Mouse (Mus musculus): ENCODE data around the gene 1110065P20Rik. TPM values are rescaled to one million over a fixed set of nuclear protein-coding genes. Genes with fewer than 3 reads are reported as not detected.
A peak's percentile ranks its signal among the peaks of the same experiment; 100 is the strongest.

Gene 1110065P20Rik
- polyA plus RNA-seq, 1 experiment = 37.8 TPM

DNA sequence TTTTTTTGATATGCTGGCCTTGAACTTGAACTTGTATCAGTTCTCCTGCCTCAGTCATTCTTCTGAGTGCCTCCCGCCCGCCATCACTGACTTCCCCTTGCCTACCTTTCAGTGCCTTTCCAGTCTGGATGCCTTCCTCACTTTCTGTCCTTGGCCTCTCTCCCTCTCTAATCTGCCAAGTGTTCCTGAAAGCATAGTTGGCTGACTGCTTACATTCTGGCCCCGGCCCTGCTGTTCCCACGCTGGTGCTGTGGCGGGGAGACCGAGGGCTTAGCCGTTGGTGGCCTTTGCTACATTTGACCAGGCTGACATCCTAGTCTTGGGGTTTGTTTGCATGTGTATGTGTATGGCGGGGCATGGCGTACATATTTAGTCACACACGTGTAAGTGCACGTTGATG, 35.1 kb downstream of the 1110065P20Rik start:
- Histone ChIP-seq H3K4me1 (ENCODE audit: control insufficient read depth, insufficient read depth, low read length) (no peaks in the 10 kb centered on the region), H3K4me3 (replicated peaks; ENCODE audit: extremely low read depth, low read depth, low read length) (no peak overlapping the region)
- DNase-seq = no peak
- 81% methylated on average over 11 of the region's 11 CpGs for WGBS
- TF ChIP-seq CTCF (IDR thresholded peaks at IDR 0.05; ENCODE audit: insufficient read depth, low read length) = no peak
- TF ChIP-seq POLR2A (IDR thresholded peaks at IDR 0.05; ENCODE audit: borderline replicate concordance, extremely low read depth, low read depth, low read length) = no peak

DNA sequence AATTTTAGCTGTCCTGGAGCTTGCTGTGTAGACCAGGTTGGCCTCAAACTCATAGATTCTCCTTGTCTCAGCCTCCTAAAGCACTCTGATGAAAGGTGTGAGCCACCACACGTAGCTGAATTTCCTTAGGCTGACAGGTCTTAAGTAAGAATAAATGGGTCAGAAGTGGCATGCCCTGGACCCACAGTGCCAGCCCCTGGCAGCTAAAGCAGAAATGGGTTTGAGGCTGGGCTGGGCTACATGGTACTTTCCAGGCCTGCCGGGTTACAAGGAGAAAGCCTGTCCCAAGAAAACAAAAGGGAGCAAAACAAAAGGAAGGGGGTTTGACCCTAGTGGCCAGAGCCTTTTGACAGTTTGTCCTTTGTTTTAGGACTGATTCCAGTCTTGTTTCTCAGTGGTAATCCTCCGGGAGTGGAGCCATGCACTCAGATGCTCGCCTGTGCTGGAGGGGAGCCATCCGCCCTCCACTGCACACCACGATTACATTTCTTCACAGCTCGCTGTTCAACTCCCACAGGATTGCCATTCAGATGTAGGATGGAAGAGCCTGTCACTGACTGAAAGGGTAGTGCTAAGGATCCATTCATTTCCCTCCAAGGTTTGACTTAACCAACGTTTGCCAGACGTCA, 39.5 kb downstream of the 1110065P20Rik start:
- Histone ChIP-seq H3K4me3 (replicated peaks; ENCODE audit: extremely low read depth, low read depth, low read length) (no peak overlapping the region), H3K4me1 (ENCODE audit: control insufficient read depth, insufficient read depth, low read length) (peaks cover 9% of the 10 kb centered on the region; the same call in 1 of the 2 replicates)
- WGBS = 69% methylated on average over 9 of the region's 9 CpGs
- DNase-seq = no peak
- TF ChIP-seq CTCF (IDR thresholded peaks at IDR 0.05; ENCODE audit: insufficient read depth, low read length) (no peak), POLR2A (IDR thresholded peaks at IDR 0.05; ENCODE audit: borderline replicate concordance, extremely low read depth, low read depth, low read length) (no peak)

DNA sequence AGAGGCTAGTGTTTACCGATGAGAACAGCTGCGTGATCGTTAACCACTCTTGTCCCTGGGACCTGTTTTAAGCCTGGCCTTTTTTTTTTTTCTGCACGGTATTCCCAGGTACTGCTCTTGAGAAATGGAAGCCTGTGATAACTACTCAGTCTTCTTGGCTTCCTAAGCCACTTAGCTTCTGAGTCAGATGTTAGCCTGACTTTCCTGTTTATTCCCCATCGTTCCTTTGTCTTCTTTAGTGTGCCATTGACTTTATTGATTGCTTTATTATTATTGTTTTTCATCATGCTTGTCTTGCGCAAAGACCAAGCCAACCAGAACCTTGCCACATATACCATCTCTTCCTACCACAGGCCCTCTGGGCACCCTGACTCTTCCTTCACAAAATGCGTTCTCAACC, 40.9 kb downstream of the 1110065P20Rik start:
- WGBS = 66% methylated on average over 7 of the region's 7 CpGs

DNA sequence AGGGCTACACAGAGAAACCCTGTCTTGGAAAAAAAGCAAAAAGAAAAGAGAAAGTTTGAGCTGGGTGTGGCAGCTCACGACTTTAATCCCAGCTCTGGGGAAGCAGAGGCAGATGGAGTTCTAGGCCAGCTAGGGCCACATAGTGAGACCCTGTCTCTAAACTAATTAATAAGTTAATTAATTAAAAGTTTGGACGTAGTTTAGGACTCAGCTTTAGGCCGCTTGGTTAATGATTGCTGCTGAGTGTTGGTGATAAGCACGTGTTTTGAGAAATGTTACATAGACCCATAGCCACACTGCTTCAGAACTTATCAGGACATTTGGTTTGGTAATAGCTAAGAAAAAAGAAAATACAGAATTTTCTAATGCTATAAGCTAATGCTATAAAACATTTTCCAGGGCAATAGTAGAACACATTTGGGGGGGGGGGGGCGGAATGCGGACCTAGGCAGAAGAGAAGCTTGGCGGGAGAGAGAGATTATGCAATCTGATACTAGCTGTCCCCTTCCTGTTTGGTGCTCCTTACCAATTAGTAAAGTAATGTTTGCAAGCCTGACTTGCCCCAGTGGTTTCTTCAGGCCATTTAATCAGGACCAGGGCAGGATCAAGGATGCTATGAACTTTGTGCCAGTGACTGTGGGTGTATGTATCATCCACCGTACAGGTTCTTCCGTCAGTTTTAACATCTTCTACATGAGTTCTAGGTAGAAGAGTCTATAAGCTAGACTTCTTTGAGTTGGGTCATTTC, 41.7 kb downstream of the 1110065P20Rik start:
- no peak for TF ChIP-seq POLR2A (IDR thresholded peaks at IDR 0.05; ENCODE audit: borderline replicate concordance, extremely low read depth, low read depth, low read length)
- TF ChIP-seq CTCF (IDR thresholded peaks at IDR 0.05; ENCODE audit: insufficient read depth, low read length) = no peak
- H3K4me1 ChIP-seq (ENCODE audit: control insufficient read depth, insufficient read depth, low read length) = peaks cover 9% of the 10 kb centered on the region; the same call in 1 of the 2 replicates
- 64% methylated on average over 9 of the region's 9 CpGs for WGBS
- H3K4me3 ChIP-seq (replicated peaks; ENCODE audit: extremely low read depth, low read depth, low read length) = no peak overlapping the region
- DNase-seq = no peak

More for the DNA sequence above, 40.9 kb downstream of the 1110065P20Rik start:
- no peak for TF ChIP-seq CTCF (IDR thresholded peaks at IDR 0.05; ENCODE audit: insufficient read depth, low read length)
- TF ChIP-seq POLR2A (IDR thresholded peaks at IDR 0.05; ENCODE audit: borderline replicate concordance, extremely low read depth, low read depth, low read length) = no peak
- Histone ChIP-seq H3K4me3 (replicated peaks; ENCODE audit: extremely low read depth, low read depth, low read length) (no peak overlapping the region), H3K4me1 (ENCODE audit: control insufficient read depth, insufficient read depth, low read length) (peaks cover 9% of the 10 kb centered on the region; the same call in 1 of the 2 replicates)
- DNase-seq = no peak

DNA sequence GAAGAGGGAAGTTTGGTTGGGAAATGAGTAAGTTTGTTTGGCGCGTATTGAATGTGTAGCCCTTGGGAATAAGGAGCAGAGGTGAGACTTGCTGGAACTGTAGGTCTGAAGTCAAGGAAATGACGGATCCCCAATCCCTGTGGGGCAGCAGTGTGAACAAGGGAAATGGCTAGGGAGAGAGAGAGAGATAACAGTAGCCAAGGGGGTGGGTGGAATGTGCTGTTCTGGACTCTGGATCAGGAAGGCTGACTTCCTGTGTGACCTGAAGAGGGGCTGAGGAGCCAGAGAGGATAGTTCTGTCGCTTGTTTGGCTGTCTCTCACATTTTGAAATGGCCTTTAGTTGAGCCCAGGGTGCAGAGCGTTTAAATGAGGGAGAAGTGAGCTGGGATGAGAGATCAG, 42.5 kb downstream of the 1110065P20Rik start:
- WGBS = 40% methylated on average over 5 of the region's 5 CpGs
- Histone ChIP-seq H3K4me1 (ENCODE audit: control insufficient read depth, insufficient read depth, low read length) (peaks cover 11% of the 10 kb centered on the region; the same call in 1 of the 2 replicates), H3K4me3 (replicated peaks; ENCODE audit: extremely low read depth, low read depth, low read length) (no peak overlapping the region)
- TF ChIP-seq POLR2A (IDR thresholded peaks at IDR 0.05; ENCODE audit: borderline replicate concordance, extremely low read depth, low read depth, low read length) = no peak
- no peak for TF ChIP-seq CTCF (IDR thresholded peaks at IDR 0.05; ENCODE audit: insufficient read depth, low read length)
- no peak for DNase-seq

DNA sequence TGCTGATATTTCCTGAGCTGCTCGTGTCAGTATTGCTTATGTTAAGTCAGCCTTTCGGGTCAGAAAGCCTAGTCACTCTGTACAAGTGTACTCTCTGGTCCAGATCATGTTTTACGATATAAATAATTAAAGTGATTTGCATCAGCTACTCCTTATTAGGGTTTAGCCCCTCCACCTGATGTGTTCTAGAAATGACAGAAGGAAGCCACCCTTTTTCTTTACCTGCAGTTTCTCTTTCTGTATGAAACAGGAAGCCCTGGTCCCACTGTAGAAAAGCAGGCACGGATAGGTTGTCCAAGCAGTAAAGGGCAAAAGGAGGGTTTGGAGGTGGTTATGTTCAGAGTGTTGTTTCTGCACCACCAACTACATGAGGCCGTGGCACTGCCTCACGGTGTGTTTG, 47.6 kb downstream of the 1110065P20Rik start:
- no peak for DNase-seq
- TF ChIP-seq POLR2A (IDR thresholded peaks at IDR 0.05; ENCODE audit: borderline replicate concordance, extremely low read depth, low read depth, low read length) (no peak), CTCF (IDR thresholded peaks at IDR 0.05; ENCODE audit: insufficient read depth, low read length) (no peak)
- Histone ChIP-seq H3K4me3 (replicated peaks; ENCODE audit: extremely low read depth, low read depth, low read length) (no peak overlapping the region), H3K4me1 (ENCODE audit: control insufficient read depth, insufficient read depth, low read length) (peaks cover 5% of the 10 kb centered on the region; the same call in 1 of the 2 replicates)
- 64% methylated on average over 6 of the region's 6 CpGs for WGBS

DNA sequence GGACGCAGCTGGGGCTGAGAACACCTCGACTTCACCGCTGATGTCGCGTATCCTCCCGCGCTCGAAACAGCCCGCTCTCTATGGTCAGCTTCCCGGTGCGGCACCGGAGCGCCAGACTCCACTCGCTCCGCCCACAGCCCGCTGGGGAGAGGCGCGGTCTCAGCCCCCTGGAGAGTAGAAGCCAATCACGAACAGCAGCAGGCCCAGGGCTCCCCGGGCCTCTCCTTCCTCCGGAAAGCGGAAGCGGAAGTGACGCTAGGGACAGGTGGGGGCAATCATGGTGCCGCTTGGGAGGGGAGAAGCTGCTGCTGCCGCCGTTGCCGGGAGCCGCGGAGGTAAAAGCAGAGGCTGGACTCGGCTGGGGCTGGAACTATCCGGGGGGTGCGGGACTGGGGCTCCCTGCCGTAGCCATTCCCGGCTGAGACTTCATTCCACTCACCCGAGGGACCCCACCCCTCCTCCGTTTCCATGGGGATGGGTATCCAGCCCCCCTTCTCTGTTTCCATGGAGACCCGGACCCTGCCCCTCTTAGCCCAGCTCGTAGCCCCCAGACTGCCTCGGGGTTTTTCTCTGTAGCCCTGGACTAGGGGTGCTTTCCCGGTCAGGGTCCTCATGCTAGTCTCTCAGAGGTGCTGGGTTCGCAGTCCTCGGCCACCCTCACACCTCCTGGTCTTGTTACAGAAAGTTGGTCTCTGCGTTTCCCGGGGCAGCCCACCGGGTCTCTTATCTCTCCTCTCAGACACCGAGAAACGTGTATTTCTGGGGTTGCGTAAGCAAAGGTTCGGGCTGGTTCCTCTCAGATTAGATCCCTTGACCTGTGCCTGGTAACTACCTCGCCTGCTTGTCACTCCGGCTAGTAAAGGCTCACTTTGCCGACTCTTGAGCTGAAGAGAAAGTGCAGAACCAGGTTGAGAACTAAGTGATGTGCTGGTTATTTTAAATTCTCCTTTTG, 48.4 kb downstream of the 1110065P20Rik start:
- H3K4me3 ChIP-seq (replicated peaks; ENCODE audit: extremely low read depth, low read depth, low read length) = peak overlapping the region; percentile 83
- WGBS = under 1% methylated on average over 53 of the region's 53 CpGs
- peak; percentile 95 for DNase-seq
- 0 out of 2 replicates have a peak, but pooled peaks cover 5% of the 10 kb centered on the region for H3K4me1 ChIP-seq (ENCODE audit: control insufficient read depth, insufficient read depth, low read length)
- TF ChIP-seq POLR2A (IDR thresholded peaks at IDR 0.05; ENCODE audit: borderline replicate concordance, extremely low read depth, low read depth, low read length) = peak; percentile 69; the same call in 1 of the 2 replicates
- no peak for TF ChIP-seq CTCF (IDR thresholded peaks at IDR 0.05; ENCODE audit: insufficient read depth, low read length)

DNA sequence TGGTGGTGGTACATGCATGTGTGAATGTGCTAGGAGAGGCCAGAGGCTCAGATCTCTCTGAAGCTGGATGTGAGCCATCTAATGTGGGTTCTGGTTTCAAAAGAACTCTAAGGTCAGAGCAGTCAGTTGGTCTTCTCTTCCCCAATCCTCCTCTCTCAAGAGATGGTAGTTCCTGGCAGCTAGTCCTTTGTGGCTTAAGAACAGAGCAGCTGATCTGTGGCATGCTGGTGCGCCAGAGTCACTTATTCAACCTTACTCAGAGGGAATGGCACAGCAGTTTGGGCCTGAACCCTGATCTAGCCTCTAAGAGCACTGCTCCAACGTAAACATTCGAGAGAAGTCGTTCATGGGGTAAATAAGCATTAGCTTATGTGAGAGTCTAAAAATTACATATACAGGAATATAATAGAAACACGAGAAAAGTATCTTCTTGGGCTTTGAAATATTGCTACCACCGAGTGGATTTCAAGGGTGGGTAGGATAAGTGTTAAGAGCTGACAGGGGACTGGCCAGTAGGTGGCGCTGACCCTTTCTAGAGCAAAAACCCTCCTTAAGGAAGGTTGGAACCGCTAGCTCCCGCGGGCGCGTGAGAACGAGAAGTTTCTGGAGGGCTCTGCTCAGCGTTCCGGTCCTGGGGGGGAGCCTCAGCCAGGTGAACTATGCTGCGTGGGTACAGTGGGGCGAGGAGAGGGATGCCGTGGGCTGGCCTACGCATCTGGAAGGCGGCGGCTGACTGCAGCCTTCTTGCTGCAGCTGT, 49.3 kb downstream of the 1110065P20Rik start, which contains the start of gene Mtf1:
Gene Mtf1, plus strand, starts transcription at position 553 of the 757 bp plus-strand sequence.
- H3K4me1 ChIP-seq (ENCODE audit: control insufficient read depth, insufficient read depth, low read length) = 0 out of 2 replicates have a peak, but pooled peaks cover 5% of the 10 kb centered on the region
- WGBS = 3% methylated on average over 21 of the region's 21 CpGs
- TF ChIP-seq POLR2A (IDR thresholded peaks at IDR 0.05; ENCODE audit: borderline replicate concordance, extremely low read depth, low read depth, low read length) = no peak
- peak; percentile 72 for TF ChIP-seq CTCF (IDR thresholded peaks at IDR 0.05; ENCODE audit: insufficient read depth, low read length)
- H3K4me3 ChIP-seq (replicated peaks; ENCODE audit: extremely low read depth, low read depth, low read length) = peak within 1 kb of the TSS; percentile 83
- DNase-seq = peak; percentile 77

Other genes starting within 250 kb of the 1110065P20Rik start
- gene 3100002H09Rik, start 240.4 kb downstream of the 1110065P20Rik start, polyA plus RNA-seq (2012; rRNA removed) = not detected in 2 replicates
- gene Pou3f1, start 194.4 kb downstream of the 1110065P20Rik start, polyA plus RNA-seq (2012; rRNA removed) = 0.16 and 0.22 TPM in 2 replicates
- 4.4 and 7.2 TPM in 2 replicates for gene Utp11, start 157.6 kb downstream of the 1110065P20Rik start, polyA plus RNA-seq (2012; rRNA removed)
- 15.1 and 36.7 TPM in 2 replicates for gene Fhl3, start 150.5 kb downstream of the 1110065P20Rik start, polyA plus RNA-seq (2012; rRNA removed)
- 8.1 and 11.5 TPM in 2 replicates for gene Sf3a3, start 136.4 kb downstream of the 1110065P20Rik start, polyA plus RNA-seq (2012; rRNA removed)
- gene Inpp5b, start 109.3 kb downstream of the 1110065P20Rik start, polyA plus RNA-seq (2012; rRNA removed) = 62.1 and 93.3 TPM in 2 replicates
- gene Mtf1, start 49.1 kb downstream of the 1110065P20Rik start, polyA plus RNA-seq (2012; rRNA removed) = 6.5 and 8.0 TPM in 2 replicates
- gene Yrdc, start 517 bp downstream of the 1110065P20Rik start, polyA plus RNA-seq (2012; rRNA removed) = 28.6 and 38.0 TPM in 2 replicates
- 0.29 and 0.32 TPM in 2 replicates for gene Maneal, start 11.0 kb upstream of the 1110065P20Rik start, polyA plus RNA-seq (2012; rRNA removed)
- gene Epha10, start 29.7 kb upstream of the 1110065P20Rik start, polyA plus RNA-seq (2012; rRNA removed) = not detected in 2 replicates
- gene 9930104L06Rik, start 85.9 kb upstream of the 1110065P20Rik start, polyA plus RNA-seq (2012; rRNA removed) = 12.3 and 13.7 TPM in 2 replicates
- 2.4 and 3.8 TPM in 2 replicates for gene Cdca8, start 88.1 kb upstream of the 1110065P20Rik start, polyA plus RNA-seq (2012; rRNA removed)
- 17.3 and 21.4 TPM in 2 replicates for gene Rspo1, start 135.2 kb upstream of the 1110065P20Rik start, polyA plus RNA-seq (2012; rRNA removed)
- 13.7 and 21.5 TPM in 2 replicates for gene Gnl2, start 165.4 kb upstream of the 1110065P20Rik start, polyA plus RNA-seq (2012; rRNA removed)
- gene Dnali1, start 214.5 kb upstream of the 1110065P20Rik start, polyA plus RNA-seq (2012; rRNA removed) = 14.9 and 15.8 TPM in 2 replicates
- 7.8 and 8.8 TPM in 2 replicates for gene Snip1, start 215.5 kb upstream of the 1110065P20Rik start, polyA plus RNA-seq (2012; rRNA removed)
- 9.5 and 14.2 TPM in 2 replicates for gene Meaf6, start 233.9 kb upstream of the 1110065P20Rik start, polyA plus RNA-seq (2012; rRNA removed)